Mouse (Mus musculus): ENCODE measurements around the gene Rars2. TPM values are rescaled to one million over a fixed set of nuclear protein-coding genes. Genes with fewer than 3 reads are reported as not detected.

Rars2 gene
- polyA plus RNA-seq, 1 experiment from 2014 or later: 74.8 TPM

DNA sequence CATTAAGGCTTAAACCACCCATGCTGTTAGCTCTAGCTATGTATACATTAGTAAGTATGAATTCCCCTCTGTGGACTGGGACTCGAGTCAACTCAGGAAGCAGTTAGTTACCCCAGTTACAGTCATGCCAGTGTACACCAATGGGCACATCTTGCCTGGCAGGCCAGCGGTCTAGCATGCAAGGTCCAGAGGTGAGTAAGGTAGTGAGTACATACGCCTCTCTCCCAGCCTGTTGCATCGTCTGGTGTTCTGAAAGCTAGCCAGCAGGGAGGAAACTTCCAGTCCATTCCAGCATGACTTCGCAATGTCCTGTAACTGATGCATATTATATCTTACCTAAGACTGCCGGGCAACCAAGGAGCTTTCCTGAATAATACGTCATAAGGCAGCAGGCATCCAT is 38.4 kb downstream of the Rars2 start:
- no peak for ATAC-seq
- peaks cover 19% of the 10 kb centered on the region; the same call in 1 of the 2 replicates for H3K36me3 ChIP-seq
- H3K9ac ChIP-seq: no peak overlapping the region

DNA sequence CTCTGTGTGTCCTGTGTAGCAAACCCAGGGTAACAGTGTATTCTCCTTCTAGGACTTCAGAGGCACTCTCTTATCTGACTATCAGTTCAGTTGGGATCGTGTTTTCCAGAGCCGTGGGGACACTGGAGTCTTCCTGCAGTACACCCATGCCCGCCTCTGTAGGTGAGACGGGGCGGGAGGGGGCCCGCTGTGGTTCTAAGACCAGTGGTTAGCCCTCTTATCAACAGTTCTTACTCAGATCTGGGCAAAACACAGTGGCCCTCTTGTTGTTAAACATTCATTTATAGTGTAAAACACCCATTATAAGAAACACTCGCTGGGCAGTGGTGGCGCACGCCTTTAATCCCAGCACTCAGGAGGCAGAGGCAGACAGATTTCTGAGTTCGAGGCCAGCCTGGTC is 41.3 kb downstream of the Rars2 start:
- Histone ChIP-seq H3K4me1 (replicated peaks) (no peaks in the 10 kb centered on the region), H3K9me3 (no peaks in the 10 kb centered on the region), H3K36me3 (peaks cover 28% of the 10 kb centered on the region), H3K4me2 (replicated peaks) (no peak overlapping the region), H3K27me3 (replicated peaks) (no peaks in the 10 kb centered on the region), H3K4me3 (replicated peaks) (no peak overlapping the region), H3K27ac (no peak overlapping the region), H3K9ac (no peak overlapping the region)
- 94% methylated on average over 10 of the region's 10 CpGs for WGBS
- no peak for ATAC-seq

More for the DNA sequence above, 38.4 kb downstream of the Rars2 start:
- H3K4me3 ChIP-seq (replicated peaks): no peak overlapping the region
- 85% methylated on average over 7 of the region's 7 CpGs for WGBS
- no peaks in the 10 kb centered on the region for H3K9me3 ChIP-seq
- H3K4me2 ChIP-seq (replicated peaks): no peak overlapping the region
- no peaks in the 10 kb centered on the region for H3K4me1 ChIP-seq (replicated peaks)
- H3K27me3 ChIP-seq (replicated peaks): no peaks in the 10 kb centered on the region
- H3K27ac ChIP-seq: no peak overlapping the region

DNA sequence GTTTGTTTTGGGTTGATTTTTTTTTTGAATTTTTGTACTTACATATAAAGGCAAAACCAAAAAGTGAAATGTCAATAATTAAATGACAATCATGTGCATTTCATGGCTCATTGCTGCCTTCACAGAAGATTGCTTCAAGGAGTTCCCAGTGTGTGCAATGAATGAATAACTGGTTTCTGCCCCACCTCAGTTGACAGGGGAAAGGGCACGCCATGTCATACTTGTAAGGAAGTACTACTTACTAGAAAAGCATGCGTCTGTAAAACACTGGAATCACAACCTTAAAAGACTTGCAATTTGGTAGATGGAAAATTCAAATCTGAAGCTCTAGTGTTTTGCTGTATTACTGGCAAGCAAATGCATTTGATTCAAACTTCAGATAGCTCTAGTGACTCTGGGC is 44.3 kb downstream of the Rars2 start:
- no peak for ATAC-seq
- no peak overlapping the region for H3K27ac ChIP-seq
- no peaks in the 10 kb centered on the region for H3K27me3 ChIP-seq (replicated peaks)
- peaks cover 37% of the 10 kb centered on the region for H3K36me3 ChIP-seq
- H3K4me3 ChIP-seq (replicated peaks): no peak overlapping the region
- no peak overlapping the region for H3K9ac ChIP-seq
- 86% methylated on average over 2 of the region's 2 CpGs for WGBS
- H3K4me2 ChIP-seq (replicated peaks): no peak overlapping the region
- no peaks in the 10 kb centered on the region for H3K9me3 ChIP-seq
- H3K4me1 ChIP-seq (replicated peaks): no peaks in the 10 kb centered on the region

DNA sequence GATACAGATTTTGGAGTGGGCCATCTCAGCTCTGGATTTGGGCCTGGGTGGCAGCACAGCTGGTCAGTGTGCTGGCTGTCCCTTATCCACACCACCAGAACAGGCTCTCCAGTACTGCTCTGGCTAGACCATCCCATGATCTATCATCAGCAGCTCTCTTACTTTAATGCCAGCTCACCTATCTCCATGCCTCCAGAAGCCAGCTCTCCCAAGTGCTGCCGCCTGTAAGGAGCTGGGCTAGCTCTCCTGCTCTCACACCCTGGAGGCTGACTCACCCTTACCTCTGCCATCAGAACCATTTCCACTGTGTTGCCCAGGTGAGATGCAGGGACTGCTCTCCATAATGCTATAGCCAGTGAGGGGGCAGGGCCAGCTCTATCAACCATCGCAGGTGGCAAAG is 46.8 kb downstream of the Rars2 start:
- H3K4me3 ChIP-seq (replicated peaks): no peak overlapping the region
- WGBS: 90% methylated on average over 2 of the region's 2 CpGs
- H3K4me2 ChIP-seq (replicated peaks): no peak overlapping the region
- no peak overlapping the region for H3K27ac ChIP-seq
- H3K9ac ChIP-seq: no peak overlapping the region
- H3K27me3 ChIP-seq (replicated peaks): no peaks in the 10 kb centered on the region
- peaks cover 39% of the 10 kb centered on the region for H3K36me3 ChIP-seq
- no peaks in the 10 kb centered on the region for H3K9me3 ChIP-seq
- no peaks in the 10 kb centered on the region for H3K4me1 ChIP-seq (replicated peaks)
- no peak for ATAC-seq

DNA sequence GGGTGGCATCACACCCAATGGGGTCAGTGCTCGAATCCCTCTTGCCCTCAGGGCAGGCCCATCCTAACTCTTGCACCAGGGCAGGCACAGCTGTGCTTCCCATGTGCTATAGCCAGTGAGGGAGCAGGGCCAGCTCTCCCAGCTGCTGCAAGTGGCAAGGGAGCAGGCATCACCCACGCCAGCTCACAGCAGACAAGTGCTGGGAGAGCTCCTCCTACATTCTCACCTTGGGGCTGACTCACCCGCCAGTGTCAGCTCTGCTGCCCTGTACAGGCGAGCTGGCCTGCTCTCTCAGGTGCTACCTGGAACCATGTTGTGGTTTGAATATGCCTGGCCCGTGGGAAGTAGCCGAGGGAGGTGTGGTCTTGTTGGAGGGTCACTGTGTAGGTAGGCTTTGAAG is 47.2 kb downstream of the Rars2 start:
- Histone ChIP-seq H3K27me3 (replicated peaks) (no peaks in the 10 kb centered on the region), H3K4me2 (replicated peaks) (no peak overlapping the region), H3K4me1 (replicated peaks) (no peaks in the 10 kb centered on the region), H3K27ac (no peak overlapping the region), H3K4me3 (replicated peaks) (no peak overlapping the region), H3K9me3 (no peaks in the 10 kb centered on the region), H3K9ac (no peak overlapping the region), H3K36me3 (peaks cover 41% of the 10 kb centered on the region)
- no peak for ATAC-seq
- 81% methylated on average over 6 of the region's 6 CpGs for WGBS

DNA sequence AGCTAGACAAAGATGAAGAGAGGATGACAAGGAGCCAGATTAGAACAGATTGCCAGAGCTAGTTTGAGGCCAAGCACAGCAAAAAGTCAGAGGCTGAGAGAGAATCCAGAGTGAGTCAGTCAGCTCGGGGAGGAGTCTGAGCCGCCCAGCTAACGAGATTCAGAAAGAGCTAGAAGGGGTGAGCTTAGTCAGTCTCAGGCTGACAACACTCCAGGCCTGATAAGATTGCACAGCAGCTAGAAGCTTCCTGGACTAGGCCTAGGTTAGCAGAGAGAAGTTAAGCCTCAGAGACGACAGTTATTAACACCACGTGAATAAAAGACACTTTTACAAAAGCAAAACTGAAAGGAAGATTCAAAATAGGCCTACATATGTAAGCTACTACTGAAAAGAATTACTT is 53.2 kb downstream of the Rars2 start:
- Histone ChIP-seq H3K9ac (no peak overlapping the region), H3K27me3 (replicated peaks) (no peaks in the 10 kb centered on the region), H3K27ac (no peak overlapping the region), H3K4me3 (replicated peaks) (no peak overlapping the region), H3K9me3 (no peaks in the 10 kb centered on the region), H3K36me3 (peaks cover 22% of the 10 kb centered on the region), H3K4me1 (replicated peaks) (no peaks in the 10 kb centered on the region), H3K4me2 (replicated peaks) (no peak overlapping the region)
- WGBS: 93% methylated on average over 5 of the region's 5 CpGs
- ATAC-seq: no peak

DNA sequence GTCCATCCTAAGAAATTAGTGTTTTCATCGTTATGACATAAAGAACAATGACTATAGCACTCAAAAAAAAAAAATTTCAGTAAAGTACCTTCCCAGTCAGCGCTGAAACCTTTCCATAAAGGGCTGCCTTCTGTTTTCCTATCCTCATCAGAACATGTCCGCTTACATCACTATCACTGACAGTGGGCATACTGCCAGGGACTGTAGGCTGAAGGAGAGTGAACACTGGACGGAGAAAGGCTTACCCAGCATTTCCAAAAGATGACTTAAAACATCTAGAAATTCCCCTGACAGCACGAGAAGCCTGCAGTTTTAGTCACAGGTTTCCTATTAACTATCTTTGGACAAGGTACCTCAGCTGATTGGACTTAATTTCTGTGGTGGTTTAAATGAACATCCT is 59.0 kb downstream of the Rars2 start:
- H3K27me3 ChIP-seq (replicated peaks): no peaks in the 10 kb centered on the region
- no peak for ATAC-seq
- H3K4me1 ChIP-seq (replicated peaks): no peaks in the 10 kb centered on the region
- no peaks in the 10 kb centered on the region for H3K36me3 ChIP-seq
- WGBS: 88% methylated on average over 5 of the region's 5 CpGs
- no peak overlapping the region for H3K4me2 ChIP-seq (replicated peaks)
- H3K9ac ChIP-seq: no peak overlapping the region
- no peak overlapping the region for H3K27ac ChIP-seq
- H3K9me3 ChIP-seq: no peaks in the 10 kb centered on the region
- H3K4me3 ChIP-seq (replicated peaks): no peak overlapping the region

DNA sequence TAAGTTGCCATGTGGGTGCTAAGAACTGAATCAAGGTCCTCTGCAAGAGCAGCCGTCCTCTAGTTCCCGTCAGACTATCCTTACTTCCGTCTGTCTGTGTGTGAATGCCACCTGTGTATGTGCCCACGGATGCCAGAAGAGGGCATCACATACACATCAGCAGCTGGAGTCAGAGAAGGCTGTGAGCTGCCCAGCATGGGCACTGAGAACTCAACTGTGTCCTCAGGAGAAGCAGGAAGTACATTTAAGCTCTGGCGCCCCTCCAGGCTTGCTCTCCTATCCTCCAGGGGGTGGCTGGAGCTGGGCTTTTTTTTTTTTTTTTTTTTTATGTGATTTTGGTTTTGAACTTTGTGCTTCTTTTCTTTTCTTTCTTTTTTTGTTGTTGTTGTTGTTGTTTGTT is 65.8 kb downstream of the Rars2 start:
- H3K27me3 ChIP-seq (replicated peaks): no peaks in the 10 kb centered on the region
- H3K4me1 ChIP-seq (replicated peaks): no peaks in the 10 kb centered on the region
- no peaks in the 10 kb centered on the region for H3K9me3 ChIP-seq
- ATAC-seq: no peak
- no peak overlapping the region for H3K4me2 ChIP-seq (replicated peaks)
- H3K9ac ChIP-seq: no peak overlapping the region
- 0 out of 2 replicates have a peak, but pooled peaks cover 7% of the 10 kb centered on the region for H3K36me3 ChIP-seq
- H3K4me3 ChIP-seq (replicated peaks): no peak overlapping the region
- WGBS: 90% methylated on average over 5 of the region's 5 CpGs
- no peak overlapping the region for H3K27ac ChIP-seq

DNA sequence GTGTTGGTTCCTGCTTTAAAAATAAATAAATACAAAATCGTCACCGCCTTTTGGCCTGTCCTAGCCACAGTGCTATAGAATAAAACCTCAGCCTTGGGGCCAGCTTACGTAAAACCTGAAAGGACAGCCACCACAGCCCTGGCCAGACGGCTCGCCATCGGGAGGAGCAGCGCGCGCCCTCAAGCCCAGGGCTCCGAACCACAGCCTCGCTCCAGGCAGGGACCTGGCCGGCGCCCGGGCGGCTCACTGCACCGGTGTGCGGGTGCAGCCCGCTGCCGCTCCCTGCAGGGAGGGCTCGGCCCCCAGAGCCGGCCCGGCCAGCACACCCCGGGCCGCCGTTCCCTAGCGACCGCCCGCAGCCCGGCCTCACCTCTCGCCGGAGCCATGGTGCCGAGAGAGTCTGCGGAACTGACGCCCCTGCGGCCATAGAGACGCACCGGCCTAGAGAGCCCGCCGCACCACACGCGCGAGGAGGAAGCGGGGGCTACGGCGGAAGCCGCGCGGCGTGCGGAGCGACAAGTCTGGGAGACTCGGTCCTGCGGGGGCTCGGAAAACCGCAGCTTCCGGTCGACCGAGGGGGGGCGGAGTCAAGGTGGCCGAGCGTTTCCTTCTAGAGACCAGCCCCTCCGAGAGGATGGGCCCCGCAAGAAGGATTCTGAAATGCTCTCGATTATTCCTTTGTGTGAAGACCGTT is 72.3 kb downstream of the Rars2 start, which contains the start of gene Slc35a1:
Gene Slc35a1, minus strand, starts transcription at position 565 of the 694 bp plus-strand sequence.
- no peaks in the 10 kb centered on the region for H3K9me3 ChIP-seq
- peak within 1 kb of the TSS; percentile 95 for H3K27ac ChIP-seq
- H3K4me1 ChIP-seq (replicated peaks): 0 out of 2 replicates have a peak, but pooled peaks cover 2% of the 10 kb centered on the region
- peak within 1 kb of the TSS; percentile 92 for H3K9ac ChIP-seq
- H3K27me3 ChIP-seq (replicated peaks): no peaks in the 10 kb centered on the region
- H3K4me3 ChIP-seq (replicated peaks): peak within 1 kb of the TSS; percentile 84
- peak within 1 kb of the TSS; percentile 57 for H3K4me2 ChIP-seq (replicated peaks)
- no peaks in the 10 kb centered on the region for H3K36me3 ChIP-seq
- WGBS: under 1% methylated on average over 54 of the region's 65 CpGs
- ATAC-seq: peak; percentile 95

DNA sequence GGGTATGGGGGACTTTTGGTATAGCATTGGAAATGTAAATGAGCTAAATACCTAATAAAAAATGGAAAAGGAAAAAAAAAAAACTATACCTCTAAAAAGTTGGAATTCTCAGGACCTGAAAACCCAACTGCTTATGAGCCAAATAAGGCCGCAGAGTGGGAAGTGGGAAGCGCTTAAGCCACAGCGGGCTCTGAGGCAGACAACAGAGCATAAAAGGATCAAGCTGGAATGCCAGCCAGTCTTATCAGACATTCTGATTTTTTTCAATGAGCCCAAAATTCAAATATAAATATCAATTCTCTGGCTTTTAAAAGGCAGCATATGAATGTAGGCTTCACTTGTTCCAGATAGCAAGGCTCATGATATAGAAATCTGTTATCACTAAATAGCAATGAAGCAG is 73.3 kb downstream of the Rars2 start:
- no peak overlapping the region for H3K4me2 ChIP-seq (replicated peaks)
- no peak overlapping the region for H3K4me3 ChIP-seq (replicated peaks)
- no peaks in the 10 kb centered on the region for H3K27me3 ChIP-seq (replicated peaks)
- no peak overlapping the region for H3K9ac ChIP-seq
- 0 out of 2 replicates have a peak, but pooled peaks cover 2% of the 10 kb centered on the region for H3K4me1 ChIP-seq (replicated peaks)
- 79% methylated on average over 3 of the region's 3 CpGs for WGBS
- ATAC-seq: no peak
- H3K9me3 ChIP-seq: no peaks in the 10 kb centered on the region
- no peak overlapping the region for H3K27ac ChIP-seq
- H3K36me3 ChIP-seq: no peaks in the 10 kb centered on the region

DNA sequence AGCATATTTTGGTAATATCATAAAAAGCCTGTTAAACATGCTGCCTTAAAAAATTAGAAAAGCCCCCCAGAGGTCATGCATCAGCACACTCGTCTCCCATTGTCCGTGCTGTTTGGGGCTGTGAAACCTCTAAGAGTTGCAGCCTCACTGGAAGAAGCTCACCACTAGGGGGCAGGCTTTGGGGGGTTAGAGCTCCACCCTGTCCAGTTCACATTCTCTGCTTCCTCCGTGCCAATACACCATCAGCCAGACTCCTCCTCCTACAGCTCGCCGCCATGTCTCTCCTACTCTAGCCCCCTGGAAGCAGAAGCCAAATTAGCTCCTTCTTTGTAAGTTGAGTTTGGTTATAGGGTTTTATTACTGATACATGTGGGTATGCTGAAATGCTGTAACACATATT is 86.8 kb downstream of the Rars2 start:
- 58% methylated on average over 5 of the region's 5 CpGs for WGBS
- H3K27me3 ChIP-seq (replicated peaks): no peaks in the 10 kb centered on the region
- no peaks in the 10 kb centered on the region for H3K9me3 ChIP-seq
- no peak overlapping the region for H3K9ac ChIP-seq
- no peak overlapping the region for H3K4me2 ChIP-seq (replicated peaks)
- H3K4me1 ChIP-seq (replicated peaks): no peaks in the 10 kb centered on the region
- ATAC-seq: no peak
- H3K36me3 ChIP-seq: no peaks in the 10 kb centered on the region
- H3K27ac ChIP-seq: no peak overlapping the region
- H3K4me3 ChIP-seq (replicated peaks): no peak overlapping the region

DNA sequence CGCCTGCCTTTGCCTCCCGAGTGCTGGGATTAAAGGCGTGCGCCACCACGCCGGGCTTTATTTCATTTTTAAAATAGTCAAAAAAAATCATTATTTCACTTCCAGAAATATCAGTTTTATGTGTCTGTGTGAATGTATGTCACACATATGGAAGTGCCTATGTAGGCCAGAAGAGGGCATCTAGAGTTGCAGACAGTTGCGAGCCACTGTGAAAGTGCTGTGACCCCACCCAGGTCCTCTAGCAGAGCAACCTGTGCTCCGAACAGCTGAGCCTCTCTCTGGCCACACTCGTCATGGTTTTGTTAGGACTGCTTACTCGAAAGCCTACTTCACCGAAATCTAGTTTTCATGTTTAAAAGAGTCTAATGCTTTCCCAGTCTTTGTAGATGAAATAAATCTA is 87.5 kb downstream of the Rars2 start:
- 94% methylated on average over 11 of the region's 11 CpGs for WGBS
- H3K27ac ChIP-seq: no peak overlapping the region
- H3K4me1 ChIP-seq (replicated peaks): no peaks in the 10 kb centered on the region
- H3K36me3 ChIP-seq: no peaks in the 10 kb centered on the region
- no peaks in the 10 kb centered on the region; the same call in 1 of the 2 replicates for H3K27me3 ChIP-seq (replicated peaks)
- H3K9me3 ChIP-seq: no peaks in the 10 kb centered on the region
- no peak for ATAC-seq
- H3K9ac ChIP-seq: no peak overlapping the region
- H3K4me3 ChIP-seq (replicated peaks): no peak overlapping the region
- no peak overlapping the region for H3K4me2 ChIP-seq (replicated peaks)

DNA sequence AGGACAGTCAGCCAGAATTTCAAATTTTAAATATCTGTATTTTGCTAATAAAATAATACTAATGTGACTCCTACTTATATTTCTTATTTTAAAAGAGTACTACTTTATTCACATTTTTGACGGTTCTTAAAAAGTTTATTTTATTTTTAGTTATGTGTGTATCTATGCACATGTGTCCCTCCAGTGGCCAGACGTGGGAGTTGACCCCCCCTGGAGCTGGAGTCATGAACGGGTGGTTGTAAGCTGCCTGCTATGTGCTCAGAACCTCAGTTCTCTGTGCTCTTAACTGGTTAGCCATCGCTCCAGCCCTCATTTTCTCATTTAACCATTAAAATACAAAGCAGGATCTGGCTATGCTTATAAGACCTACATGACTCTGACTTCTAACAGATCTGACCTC is 88.3 kb downstream of the Rars2 start:
- no peaks in the 10 kb centered on the region for H3K4me1 ChIP-seq (replicated peaks)
- no peak overlapping the region for H3K27ac ChIP-seq
- no peak overlapping the region for H3K9ac ChIP-seq
- no peaks in the 10 kb centered on the region for H3K36me3 ChIP-seq
- H3K4me3 ChIP-seq (replicated peaks): no peak overlapping the region
- no peak for ATAC-seq
- H3K4me2 ChIP-seq (replicated peaks): no peak overlapping the region
- H3K27me3 ChIP-seq (replicated peaks): no peaks in the 10 kb centered on the region; the same call in 1 of the 2 replicates
- WGBS: 67% methylated on average over 4 of the region's 4 CpGs
- H3K9me3 ChIP-seq: no peaks in the 10 kb centered on the region
